Mouse (Mus musculus) NIH3T3 (cell line): ENCODE measurements around the gene Slc4a5.
A peak's percentile ranks its signal among the peaks of the same experiment; 100 is the strongest.

Experiments used
- DNase-seq: peaks from one replicate; pipeline ENCODE4 v3.0.0-alpha.2; 2012; ENCODE audit warnings: low read depth

Gene Slc4a5

DNA sequence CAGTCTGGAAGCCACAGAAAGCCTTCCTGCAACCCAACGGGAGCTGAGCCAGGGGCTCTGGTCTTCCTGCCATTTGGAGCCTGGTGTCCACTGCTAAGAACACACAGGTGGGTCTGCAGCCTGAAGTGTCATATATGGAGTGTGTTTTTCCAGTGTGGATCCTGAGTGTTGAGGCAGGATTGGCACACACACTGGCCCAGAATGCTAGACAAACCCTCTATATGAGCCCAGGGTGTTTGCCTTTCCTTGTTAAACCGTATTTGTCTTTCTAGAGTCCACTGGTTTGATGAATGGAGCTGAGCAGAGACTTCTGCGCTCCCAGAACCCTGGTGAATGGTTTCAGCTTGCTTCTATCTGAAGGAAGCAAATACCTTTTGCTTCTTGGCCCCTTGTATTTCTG is at the start of gene Slc4a5:
Slc4a5 (plus strand) TSS at position 15 of the 400 bp plus-strand sequence.
- no peak for DNase-seq

DNA sequence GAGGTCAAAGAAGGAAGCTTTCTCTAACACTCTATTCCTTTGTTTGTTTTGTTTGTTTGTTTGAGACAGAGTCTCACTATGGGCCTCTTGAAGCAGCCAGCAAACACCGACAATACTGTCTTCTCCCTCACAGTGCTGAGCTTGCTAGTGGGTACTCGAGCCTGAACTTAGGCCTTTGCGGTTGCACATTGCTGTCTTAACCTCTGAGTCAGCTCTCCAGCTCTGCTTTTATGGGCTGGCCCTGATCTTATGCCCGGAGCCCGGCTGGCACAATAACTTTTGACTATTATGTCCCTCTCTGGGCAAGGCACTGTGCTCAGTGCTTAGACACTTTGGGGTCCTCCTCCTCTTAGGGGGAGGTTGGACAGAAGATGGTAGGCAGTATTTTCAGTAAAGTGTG is 49.8 kb upstream of the Slc4a5 start:
- peak; percentile 58 for DNase-seq

DNA sequence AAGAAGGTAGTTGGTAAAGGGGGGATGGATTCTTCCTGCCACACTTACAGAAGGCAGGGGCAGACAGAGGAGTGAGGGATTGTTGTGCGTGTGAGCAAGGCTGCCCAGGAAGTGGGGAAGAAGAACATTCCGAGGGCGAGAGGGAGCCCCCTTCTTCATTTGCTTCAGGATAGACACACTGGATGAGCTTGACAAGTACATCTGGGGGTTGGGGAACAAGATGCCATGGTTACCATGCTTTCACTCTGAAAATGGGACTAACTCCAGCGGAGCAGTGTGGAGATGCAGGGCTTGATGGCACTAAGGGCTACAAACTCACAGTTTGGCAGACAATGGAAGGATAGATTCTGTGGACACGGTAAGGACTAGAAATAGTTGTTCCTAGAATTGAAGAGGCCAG is 48.6 kb upstream of the Slc4a5 start:
- no peak for DNase-seq

DNA sequence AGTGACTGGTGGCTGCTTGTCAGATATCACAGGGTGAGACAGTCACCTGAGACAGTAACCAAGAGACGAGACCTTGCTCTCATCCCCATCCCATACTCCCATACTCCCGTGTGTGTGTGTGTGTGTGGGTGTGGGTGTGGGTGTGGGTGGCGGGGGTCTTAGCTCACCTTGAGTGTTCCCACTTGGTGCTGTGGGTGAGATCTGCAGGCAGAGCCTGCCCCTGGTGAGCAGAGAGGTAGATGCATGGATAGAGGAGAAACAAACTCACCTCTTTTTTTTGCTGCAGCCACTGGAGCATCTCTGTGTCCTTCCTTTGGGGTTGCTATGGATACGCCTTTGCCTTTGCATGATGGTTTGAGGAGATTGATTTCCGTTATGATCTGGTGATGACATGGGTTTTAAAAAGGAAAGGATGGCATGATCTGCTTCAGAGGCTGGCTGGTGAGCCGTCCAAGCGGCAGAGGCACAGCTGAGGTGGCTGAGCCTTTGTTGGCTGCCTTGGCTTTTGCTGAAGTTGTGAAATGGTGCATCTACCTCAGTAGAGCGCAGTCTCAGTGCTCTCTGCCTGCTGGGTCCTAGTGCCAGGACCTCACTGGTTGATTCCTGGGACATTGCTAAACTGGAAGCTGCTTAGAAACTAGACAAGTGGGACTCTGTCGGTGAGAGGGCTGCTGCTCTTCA is 47.2 kb upstream of the Slc4a5 start:
- DNase-seq = no peak

DNA sequence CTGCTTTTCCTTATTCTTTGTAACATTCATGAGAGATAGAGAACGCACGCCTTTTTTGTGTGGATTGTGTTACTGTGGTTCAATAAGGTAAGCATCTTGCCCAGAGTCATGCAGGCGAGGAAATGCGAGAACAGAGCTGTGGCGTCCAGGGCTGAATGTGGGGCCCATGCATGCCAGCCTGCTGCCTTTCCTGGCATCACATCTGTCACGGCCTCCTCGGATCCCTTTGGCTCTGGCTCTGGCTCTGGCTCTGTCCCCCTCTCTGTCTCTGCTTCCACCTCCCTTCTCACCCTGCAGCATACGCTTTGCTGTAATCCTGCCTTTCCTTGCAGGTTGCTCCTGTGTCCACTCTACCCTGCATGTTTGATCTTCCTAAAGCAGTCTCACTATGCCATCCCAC is 43.6 kb upstream of the Slc4a5 start:
- DNase-seq = no peak

DNA sequence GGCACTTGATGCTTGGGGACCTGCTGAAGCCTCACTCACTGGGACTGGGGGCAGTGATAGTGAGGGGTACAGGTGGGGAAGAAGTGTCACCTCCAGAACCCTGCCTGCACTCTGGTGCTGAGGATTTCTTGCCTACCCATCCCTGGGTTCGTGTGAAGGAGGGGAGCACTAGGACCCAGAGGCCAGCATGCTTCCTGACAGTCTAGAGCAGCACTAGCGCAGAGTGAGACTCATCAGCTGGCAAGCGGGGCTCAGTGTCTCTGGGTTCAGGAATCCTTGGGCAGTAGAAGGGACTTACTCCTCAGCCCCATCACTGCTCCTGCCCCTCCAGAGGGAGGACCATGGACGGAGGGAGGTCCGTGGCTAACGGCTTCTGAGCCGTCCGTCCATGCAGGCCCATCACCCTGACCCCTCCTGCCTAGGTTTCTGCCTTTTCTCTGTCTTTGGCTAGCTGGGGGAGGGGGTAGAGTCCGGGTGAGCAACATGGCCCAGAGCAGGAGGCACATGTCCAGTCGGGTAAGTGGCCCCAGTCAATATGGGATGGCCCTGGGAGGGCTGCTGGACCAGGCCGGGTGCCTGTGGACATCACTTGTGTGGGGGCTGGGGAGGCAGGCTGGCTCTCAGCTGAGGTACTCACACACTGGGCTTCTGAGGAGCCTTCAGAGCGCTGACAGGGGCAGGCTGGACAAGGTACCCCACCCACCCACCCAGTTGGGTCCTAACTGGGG is 40.1 kb upstream of the Slc4a5 start:
- no peak for DNase-seq

DNA sequence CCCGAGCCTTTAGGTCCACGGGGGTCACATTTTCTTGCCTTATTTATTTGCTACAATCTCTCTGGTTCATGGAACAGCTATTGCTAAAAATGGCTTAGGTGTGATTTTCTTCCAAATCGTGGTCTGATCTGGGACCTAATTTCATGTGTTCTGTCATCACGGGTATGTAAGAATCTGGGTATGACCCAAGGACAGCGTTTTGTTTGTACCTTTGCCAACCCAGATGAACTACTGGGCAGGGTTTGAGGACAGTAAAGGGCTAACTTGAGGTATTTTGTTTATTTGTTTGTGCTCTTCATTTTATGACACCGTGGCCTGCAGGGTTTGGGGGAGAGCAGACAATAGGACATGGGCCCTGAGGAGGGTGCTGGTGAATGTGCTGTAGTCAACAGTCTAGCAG is 39.0 kb upstream of the Slc4a5 start:
- DNase-seq = no peak

DNA sequence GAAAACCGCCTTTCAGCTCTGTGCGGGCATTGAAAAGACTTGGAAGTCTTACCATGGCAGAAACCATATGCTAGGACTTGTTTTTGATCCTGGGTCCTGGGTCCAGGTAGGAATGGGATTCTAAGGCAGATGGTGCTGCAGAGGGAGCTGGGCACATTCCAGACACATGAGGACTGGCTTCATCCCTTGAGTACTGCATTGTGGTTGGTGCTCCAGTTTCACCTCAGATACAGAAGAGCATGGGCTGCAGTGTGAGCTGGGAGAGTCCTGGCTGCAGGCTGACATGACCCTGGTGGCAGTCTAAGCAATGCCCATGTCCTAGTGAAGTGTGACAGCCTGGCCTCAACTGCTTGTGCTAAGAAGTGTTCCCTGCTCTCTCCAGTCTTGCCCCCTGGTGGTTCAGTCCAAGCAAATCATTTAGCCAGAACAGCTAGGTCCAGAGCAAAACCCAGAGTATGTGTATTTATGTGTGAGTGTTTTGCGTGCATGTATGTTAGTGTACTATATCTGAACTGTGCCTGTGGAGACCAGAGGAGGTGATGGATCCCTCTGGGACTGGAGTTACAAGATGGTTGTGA is 34.7 kb upstream of the Slc4a5 start:
- peak; percentile 41 for DNase-seq

DNA sequence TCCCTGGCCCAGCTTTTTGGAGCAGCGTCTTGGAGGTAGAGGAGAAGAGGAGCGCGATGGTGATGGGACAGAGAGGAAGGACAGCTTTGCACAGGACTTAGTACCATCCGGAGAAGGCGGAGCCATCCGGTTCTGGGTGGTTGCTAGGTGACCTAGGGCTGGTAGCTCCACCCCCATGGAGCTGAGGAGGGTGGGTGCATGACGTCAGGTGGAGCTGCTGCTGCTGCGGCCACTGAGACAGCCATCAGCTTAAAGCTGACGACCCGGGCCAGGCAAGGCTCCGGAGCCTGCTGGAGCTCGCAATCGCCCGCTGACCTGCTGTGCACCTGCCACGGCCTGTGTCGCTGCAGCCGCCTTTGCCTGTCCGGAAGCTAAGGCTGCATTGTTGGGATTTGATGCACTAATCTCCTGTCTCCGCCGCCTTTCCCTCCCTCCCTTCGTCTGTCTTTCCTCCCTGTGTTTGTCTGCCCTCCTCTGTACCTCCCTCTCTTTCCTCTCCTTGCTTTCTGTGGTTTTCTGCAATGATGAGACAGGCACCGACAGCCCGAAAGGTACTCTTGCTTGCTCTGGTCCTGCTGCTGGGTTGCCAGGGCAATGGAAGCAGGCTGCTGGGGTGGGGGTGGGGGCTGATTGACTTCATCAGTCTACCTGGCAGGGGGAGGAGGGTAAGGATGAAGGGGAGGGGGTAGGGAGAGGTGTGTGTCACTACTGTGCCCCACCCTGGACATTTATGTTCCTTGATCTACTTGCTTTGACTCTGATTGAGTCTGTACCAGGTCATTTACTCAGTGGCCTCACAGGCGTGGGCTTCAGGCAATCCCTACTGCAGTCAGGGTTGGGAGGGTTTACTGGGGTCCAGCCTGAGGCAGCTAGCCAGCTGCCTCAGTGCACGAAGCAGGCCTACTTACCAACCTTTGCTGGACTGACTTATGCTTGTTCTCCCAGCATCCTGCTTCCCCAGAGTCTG is 33.5 kb upstream of the Slc4a5 start:
- DNase-seq = no peak

DNA sequence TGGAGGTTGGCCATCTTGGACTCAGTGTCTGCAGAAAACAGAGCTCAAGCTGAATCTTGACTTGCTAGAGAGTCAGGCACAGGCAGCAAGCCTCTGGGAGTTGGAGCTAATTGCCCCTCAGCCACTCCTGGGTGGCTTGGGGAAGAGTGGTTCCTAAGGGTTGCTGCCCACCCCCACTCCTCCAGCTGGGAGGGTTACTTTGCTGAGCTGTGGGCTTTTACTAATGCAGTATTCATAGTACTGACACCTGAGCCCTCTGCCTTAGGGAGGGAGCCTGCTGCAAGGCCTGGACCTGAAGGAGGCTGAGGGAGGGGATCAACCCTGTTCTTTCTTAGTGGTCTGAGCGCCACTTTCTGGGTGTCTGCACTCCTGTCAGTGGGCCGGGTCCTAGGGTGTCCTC is 32.7 kb upstream of the Slc4a5 start:
- DNase-seq = no peak

DNA sequence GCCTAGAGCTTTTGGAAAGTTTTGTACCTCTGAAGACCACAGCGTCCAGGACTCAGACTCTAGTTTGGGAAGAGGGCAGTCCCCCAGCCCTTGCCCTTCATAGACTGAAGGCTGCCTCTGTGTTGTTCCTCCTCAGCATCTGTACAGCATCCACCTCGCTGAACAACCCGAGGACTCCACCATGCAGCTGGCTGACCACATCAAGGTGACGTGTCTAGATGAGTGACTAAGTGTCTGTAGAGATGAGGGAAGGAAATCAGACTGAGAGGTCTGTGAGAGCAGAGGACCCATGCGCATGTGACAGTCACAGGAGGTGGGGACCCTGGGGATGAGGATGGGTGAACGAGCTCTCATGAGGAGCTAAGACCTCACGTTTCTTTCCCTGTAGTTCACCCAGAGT is 26.1 kb upstream of the Slc4a5 start:
- DNase-seq = no peak

DNA sequence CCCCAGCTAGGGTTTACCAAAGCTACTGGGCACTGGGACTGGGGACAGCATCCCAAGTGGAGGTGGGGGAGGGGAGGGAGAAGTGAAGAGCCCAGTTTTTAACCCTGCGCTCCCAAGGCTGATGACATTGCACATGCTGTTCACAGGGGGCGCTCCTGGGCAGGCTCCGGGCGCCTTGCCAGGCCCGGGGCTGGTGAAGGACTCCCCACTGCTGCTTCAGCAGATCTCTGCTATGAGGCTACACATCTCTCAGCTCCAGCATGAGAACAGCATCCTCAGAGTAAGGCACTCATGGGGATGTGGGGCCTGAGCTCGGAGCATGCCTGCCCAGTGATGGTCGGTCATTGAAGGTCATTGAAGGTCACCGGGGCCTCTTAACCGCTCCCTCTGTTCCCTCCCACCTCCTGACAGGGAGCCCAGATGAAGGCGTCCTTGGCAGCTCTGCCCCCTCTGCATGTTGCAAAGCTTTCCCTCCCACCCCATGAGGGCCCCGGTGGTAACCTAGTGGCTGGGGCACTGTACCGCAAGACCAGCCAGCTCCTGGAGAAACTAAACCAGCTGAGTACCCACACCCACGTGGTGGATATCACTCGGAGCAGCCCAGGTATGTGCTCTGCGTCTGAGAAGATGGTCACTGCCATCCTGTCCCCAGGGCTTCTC is 22.2 kb upstream of the Slc4a5 start:
- DNase-seq = peak; percentile 58

DNA sequence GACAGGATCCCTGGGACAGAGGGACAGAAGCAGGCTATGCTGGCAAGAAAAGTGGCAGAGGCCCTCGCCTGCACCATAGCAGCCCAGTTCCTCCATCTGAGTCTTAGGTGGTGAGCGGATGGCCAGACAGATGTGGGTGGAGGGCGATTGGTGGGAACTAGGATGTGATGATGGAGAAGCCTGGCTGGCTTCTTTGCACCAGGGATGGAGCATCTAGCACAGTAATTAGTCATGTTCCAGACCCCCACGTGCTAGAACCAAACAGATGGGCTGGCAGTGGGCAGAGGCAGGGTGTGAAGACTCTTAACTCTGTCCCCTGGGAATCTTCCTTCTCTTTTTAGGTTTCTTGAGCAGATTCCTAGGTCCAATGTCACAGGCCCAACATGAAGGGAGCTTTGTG is 16.3 kb upstream of the Slc4a5 start:
- no peak for DNase-seq

DNA sequence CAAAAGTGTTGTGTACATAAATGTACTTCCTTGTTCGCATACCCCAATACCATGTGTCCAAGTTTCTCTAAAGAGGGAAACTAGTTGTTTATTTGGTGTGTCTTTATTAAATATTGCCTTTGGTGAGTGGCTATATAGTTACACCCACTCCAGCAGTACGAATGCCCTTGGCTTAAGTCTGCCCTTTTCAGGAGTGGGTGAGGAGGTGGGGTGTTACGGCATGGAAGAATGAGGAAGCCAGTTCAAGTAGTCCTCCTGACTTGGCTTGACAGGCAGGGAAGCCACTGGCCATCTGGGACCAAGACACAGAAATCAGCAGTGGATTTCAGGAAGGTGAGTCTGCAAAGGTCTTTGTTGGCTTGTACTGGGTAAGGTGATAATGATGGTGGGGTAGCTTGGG is 13.8 kb upstream of the Slc4a5 start:
- no peak for DNase-seq

DNA sequence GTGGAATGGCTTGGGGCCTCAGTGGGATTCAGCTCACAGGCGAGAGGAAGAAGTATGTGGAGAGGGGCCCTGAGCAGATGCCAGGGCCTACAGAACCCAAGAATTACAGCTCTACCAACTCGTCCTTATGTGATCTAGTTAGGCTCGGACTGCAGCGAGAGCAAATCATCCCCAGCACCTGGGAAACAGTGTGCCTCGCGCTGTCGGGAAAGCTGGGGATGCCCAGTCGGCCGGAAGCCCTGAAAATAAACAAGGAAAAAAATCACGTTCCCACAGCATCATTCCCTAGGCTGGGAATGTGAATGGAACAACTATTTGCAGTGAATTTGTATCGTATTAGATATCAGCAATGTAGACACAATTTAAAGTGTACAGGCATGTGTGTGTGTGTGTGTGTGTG is 13.3 kb upstream of the Slc4a5 start:
- no peak for DNase-seq

DNA sequence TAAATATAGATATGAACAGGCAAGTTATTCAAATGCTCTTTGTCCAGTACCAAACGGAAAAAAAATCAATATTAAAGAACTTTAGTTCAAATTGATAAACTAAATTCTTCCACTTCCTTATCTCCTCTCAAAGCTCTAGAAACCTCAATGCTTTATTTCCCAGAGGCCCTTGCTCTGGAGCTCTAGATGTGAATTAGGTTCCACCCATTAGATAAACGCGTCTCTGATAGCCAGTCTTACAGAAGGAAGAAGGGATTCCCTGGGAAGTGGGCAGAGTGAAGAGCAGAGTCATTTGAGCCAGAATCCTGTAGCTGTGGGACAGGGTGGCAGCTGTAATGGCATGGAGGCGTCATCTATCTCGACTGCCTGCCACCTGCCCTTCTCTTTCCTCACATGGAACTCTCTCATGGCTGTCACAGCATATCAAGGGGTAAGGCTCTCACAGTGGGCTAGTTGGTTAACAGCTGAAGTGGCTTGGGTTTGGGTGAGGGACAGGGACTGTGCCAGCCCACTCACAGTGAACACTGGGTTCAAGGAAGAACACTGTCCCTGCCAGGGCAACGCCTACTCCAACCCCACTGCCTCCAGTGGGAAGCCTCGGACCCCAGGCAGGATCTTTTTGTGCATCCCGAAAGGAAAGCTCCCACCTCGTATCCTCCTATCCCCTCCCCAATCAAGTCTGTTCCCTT is 12.1 kb upstream of the Slc4a5 start:
- DNase-seq = no peak

DNA sequence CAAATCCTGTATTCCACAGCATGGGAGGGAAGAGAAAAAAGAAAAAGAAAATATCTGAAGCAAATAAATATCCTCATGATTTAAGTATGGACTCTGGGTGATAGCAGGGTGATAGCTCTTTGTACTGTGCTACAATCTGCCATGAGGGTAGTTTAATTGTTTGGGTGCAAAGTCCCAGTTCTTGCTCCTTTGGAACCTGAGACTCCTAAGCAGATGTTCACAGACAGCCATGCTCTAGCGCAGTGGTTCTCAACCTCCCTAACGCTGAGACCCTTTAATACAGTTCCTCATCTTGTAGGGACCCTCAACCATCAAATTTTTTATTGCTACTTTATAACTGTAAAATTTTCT is 11.6 kb upstream of the Slc4a5 start:
- DNase-seq = no peak

DNA sequence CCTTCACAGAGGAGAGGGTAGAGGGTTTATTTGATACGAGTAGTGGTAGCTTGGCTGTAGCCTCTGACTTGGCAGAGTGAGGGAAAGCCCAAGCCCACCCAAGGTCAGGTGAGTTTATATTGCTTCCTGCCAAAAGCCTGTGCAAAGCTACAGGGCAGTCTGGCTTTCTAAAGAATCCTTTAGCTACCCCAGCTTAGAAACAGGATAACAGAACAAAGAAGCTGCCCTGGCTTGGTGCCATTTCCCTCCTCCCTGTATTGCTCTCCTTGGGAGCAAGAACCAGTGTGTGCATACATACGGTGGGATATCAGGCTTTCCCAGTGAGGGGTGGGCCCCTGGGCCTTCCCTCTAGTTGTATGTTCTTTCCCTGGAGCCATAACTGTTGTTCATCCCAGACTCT is 9.1 kb upstream of the Slc4a5 start:
- DNase-seq = peak; percentile 15

DNA sequence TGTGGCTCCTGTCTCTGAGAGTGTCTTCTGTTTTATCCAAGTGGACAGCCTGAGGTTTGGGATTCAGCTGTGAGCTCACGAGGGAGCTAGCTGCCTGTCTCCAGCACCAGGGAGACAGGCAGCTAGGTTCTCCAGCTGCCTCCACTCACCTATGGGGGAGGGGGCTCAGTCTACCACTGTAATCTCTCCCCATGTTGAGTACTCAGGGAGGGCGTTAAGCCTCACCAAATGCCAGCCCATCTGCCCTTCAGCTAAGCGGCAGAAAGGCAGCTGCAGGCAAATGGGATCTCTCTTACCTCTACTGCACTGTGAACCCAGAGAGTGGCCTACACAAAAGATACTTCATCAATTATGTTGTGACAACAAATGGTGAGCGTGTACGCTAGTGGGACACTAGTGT is 8.1 kb upstream of the Slc4a5 start:
- no peak for DNase-seq

DNA sequence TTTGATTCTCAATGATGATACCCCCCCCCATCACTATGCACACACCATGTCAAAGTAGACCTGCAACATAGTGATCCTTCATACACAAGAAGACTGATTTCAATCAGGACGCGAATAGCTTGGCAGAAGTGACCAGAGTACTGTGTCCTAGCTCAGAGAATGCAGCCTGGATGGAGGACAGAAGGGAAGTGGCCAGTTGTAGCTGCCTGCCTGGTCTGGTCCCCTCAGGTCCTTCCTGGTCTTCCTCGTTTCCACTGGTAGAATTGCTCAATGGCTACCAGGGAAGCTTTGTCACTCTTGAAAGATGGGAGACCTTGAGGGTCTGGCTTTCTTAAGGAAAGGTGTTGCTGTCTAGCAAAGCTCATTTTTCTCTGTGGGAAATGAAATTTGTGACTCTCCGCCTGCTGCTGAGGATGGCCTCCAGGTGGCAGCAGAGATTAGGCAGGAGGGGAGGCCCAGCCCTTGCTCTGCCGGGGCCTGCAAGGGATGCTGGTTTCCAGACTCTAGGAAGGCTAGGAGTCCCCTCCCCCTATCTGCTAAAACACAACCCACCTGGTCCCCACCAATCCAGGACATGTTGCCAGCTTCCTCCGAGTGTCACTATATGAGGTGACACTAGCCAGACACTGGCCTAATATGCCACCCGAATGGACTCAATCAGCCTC is 4.5 kb upstream of the Slc4a5 start:
- peak; percentile 87 for DNase-seq

DNA sequence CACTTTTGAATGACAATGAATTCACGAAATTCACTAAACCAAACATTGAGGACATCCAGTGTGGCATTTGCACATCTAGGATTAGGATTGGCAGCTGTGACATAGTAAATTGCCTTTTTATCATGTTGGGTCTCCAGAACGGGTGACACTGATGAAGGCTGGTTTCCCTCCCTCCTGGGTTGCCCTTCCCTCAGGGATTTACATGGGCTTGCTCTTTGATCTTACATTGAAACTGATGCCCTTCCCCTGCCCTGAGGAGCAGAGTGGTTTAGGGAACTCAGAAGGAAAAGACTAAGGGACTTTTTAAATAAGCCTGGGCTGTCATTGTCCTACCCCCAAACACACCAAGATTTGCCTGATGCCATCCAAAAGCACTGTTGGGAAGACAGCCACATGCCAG is 11.9 kb downstream of the Slc4a5 start:
- DNase-seq = no peak
